Mouse (Mus musculus): Measurements from ENCODE around the gene Tlr6.

Tlr6 gene

DNA sequence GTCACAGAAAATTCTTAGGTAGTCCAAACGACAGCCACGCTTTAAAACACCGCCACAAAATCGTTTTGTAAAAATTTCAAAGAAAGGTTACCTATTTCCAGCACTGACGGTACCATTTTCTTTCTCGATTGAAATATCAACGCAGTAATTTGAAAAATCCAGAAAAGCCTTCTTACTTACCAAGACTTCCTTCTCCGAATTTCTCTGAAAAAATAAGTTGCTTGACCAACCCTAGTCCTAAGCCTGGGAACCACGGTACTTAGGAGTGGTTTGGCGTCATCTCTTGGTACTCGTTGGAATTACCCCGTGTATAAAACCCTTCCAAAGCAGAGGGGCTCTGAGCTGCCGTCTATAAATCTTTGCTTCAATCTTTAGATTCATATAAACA, at the start of gene Tlr6:
Gene Tlr6 (minus strand): TSS at position 255 of the 388 bp plus-strand sequence.
- DNase-seq, result peak; percentile 11 to 60

- DNase-seq, result peak in 1 of 2 experiments; percentile 15
Observed at GRCm38 (mm10) chr5:65006011-65006491, 46.2 kb upstream of the Tlr6 start.

- DNase-seq, result no peak
Observed at GRCm38 (mm10) chr5:65005251-65005650, 45.4 kb upstream of the Tlr6 start.

GRCm38 (mm10) chr5:65003946-65004535, 44.1 kb upstream of the Tlr6 start:
- DNase-seq, result no peak

DNA sequence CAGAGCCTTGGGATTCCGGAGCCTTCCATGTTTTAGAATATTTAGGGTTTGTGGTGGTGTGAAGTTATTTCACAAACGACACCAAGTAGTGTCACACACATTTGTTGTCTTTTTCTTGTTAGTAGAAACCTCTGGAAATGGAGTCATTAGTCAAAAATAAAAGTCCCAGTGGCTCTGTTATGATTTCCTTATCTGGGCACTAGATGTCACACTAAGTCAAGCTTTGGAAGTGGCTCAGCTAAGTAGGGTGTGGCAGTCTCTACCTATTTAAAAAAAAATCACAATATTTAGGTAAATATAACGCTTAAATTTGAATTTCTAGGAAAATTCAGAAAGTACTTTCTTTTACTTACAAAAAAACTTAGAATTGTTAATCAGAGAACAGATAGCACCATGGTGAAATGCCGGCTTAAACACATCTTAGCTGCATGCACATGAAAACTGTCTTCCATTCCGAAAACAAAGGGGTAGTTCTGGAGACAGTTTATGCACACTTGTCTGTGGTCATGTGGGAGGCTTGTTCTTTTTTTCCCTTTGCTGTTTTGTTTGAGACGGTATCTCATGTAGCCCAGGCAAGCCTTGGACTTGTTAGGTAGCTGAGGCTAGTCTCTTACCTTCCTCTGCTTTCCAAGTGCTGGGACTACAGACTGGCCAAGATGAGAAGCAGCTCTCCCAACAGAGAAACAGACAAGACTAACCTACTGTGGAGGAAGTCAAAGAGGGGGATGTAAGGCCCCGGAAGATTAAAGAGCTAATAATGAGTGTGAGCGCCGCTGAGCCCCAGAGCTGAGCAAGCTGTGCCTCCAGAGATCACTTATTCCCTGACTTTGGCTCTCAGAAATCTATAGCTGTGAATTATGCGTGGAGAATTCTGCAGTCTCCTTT, 43.3 kb upstream of the Tlr6 start:
- DNase-seq, result peak in 1 of 2 experiments; percentile 17

DNA sequence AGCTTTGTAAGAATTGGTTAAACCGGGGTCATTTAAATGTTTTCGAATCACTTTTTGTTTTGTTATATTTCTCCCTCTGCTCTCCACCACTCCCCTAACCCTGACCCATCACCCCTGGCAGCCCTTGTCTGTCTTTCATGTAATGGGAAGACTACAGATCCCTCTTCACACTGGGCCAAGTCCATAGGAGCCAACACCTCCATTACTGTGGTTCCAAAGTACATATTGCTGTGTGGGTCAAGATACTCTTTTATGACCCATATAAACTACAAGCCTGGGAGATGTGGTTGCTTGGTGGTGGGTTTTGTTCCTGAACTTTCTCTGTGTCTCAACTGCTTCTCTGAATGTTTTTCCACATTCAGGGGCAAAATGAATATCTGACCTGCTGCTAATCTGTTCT, 35.5 kb upstream of the Tlr6 start:
- DNase-seq, result no peak

DNA sequence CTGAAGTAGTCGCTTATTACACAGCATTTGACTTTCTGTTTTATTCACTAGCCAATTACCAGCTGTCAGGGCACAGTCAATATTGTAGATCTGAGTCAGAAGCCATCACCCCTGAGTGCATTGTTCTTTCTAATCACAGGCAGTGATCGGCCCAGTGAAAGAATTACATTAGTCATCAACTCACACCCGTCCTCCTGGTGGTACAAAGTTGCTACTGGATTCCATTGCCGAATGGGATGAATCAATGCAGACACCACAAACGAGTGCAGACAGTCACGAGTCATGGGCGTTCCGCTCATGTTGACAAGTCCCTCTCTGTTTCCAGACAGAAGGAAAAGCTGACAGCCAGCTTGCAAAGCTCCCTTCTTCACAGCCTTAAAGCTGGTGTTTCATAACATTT, 32.6 kb upstream of the Tlr6 start:
- DNase-seq, result no peak

DNA sequence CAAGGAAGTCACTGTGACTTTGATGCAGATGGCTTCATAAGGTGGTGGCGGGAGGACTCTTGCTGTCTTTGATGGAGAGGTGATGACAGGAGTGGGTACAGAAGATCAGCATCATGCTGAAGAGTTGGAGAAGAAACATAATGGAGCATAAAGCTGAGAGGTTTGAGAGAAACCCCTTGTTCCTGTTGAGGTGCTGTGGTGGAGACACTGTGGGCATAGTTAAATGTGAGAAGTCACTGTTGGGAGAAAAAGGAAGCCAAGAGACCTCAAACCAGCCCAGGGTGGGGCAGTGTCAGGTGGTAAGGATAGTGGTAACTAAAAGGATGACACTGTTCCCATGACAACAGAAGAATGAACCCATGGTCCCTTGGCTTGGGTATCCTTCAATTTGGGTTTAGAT, 30.0 kb upstream of the Tlr6 start:
- DNase-seq, result no peak

DNA sequence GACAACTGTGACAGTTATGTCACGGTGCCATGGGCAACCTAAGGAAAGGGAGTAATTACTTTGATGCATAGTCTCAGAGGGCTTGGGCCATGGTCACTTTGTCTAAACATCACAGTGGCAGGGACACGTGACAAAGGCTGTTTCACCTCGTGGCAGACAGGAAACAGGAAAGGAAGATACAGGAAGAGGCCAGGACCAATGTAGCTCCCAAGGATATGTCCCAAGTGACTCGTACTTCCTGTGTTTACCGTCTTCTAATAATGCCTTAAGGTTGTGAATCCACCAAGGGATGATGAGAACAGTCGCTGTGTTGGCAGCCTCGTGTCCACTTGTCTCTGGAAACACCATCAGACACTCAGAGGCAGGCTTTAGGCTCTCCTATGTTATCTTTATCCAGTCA, 26.1 kb upstream of the Tlr6 start:
- no peak for DNase-seq

GRCm38 (mm10) chr5:64977128-64977527, 17.2 kb upstream of the Tlr6 start:
- DNase-seq, result no peak

GRCm38 (mm10) chr5:64975121-64975520, 15.2 kb upstream of the Tlr6 start:
- no peak for DNase-seq

DNA sequence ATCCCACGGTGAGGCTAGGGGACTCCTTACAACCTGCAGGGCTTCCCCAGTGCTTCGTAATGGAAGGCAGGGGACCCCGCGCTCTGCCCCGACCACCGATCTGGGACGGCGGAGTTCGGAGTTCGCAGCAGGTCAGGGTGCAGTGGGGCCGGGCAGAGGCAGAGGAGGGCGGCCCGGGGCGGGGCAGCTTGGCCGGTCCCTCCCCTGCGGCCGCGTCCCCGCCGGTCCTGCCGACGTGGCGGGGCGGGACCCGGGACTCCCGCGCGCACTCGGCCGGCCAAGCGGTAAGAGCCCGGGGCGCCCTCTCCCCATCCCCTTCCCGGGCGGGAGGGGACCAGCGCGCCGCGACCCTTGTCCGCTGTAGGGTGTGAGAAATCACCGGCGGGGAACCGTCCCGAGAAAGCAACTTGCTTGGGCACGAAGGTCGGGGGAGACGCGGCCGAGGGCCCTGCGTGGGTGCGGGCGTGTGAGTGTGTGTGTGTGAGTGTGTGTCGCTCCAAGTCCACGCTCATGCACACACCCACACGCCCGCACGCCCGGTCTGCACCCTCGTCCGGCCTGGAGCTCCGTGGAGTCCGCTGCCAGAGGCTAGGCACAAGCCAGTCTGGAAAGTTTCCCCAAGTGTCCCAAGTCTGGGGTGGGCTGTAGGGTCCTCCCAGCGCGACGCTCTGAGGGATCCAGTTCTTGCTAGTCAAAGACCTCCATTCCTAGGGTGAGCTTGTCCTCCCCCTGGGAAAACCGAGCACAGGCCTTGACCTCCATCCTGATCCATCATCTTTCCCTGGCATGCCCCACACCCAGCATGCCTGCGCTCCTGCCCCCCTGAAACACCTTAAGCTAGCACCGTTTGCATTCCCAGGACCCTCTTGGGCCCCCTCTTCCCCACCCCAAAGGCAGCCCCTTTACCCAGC, 10.2 kb upstream of the Tlr6 start, which contains the start of gene Fam114a1:
Gene Fam114a1 (plus strand): TSS at position 211 of the 911 bp plus-strand sequence.
- DNase-seq, result peak; percentile 11 to 52

GRCm38 (mm10) chr5:64968961-64969860, 9.3 kb upstream of the Tlr6 start:
- DNase-seq, result peak in 1 of 2 experiments; percentile 5

GRCm38 (mm10) chr5:64963735-64964134, 3.8 kb upstream of the Tlr6 start:
- no peak for DNase-seq

- DNase-seq, result no peak
Observed at GRCm38 (mm10) chr5:64963271-64963670, 3.4 kb upstream of the Tlr6 start.

DNA sequence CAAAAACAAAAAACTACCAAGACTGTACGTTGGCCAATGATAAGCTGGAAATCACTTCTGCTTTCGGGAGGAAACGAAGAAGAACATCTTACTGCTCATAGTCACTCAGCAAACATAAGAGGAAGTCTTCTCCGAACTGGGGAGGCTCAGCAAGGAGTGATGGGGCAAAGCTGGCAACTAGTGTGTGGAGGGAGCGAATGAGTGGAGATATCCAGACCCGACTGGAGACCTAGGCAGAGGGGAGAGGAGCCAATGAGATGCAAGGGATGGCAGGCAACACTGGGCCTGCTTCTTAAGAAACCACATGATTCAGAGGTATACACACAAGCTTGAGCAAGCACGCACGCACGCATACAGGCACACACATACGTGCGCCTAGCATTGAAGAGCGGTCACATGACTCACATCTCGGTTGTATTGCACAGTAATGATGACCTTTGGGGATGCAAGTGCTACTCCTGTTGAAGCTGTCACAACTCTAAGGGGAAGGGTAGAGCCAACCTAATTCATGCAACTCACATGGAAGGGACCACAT, 1.0 kb upstream of the Tlr6 start:
- no peak for DNase-seq

GRCm38 (mm10) chr5:64958991-64959842, 680 bp downstream of the Tlr6 start:
- DNase-seq, result no peak

DNA sequence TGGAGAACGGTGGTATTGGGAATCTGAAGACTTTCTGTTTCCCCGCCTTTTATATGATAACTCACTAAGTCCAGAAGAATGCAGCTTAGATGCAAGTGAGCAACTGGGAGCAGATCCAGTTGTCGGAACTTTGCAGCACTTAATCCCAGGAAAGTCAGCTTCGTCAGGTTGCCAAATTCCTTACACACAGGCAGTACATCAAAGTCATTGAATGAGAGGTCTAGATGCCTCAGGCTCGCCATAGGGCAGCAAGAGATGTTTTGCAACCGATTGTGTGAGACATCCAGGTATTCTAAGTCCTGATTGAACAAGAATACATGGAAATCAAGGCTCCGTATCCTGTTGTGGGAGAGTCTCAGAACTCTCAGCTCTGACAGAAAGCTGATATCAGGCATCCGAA, 5.0 kb downstream of the Tlr6 start:
- DNase-seq, result no peak

GRCm38 (mm10) chr5:64951486-64951885, 8.4 kb downstream of the Tlr6 start:
- DNase-seq, result no peak

DNA sequence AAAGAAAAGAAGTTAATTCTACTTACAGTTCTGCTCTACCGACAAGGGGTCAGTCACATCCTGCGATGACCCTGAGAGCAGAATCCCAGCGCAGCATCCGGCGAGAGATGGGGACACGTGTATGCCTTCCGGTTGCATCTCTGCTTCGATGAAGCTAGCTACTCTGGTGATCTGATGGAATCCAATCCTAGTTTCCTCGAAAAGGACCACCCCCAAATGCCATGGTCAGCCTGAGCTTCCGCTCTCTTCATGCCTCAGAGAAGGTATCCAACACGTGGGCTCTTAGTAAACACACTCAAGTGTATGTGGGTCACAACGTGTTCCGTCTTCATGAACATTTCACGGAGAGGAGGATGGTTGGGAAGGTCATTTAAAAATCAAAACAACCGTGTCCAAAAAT, 27.1 kb downstream of the Tlr6 start:
- DNase-seq, result no peak

DNA sequence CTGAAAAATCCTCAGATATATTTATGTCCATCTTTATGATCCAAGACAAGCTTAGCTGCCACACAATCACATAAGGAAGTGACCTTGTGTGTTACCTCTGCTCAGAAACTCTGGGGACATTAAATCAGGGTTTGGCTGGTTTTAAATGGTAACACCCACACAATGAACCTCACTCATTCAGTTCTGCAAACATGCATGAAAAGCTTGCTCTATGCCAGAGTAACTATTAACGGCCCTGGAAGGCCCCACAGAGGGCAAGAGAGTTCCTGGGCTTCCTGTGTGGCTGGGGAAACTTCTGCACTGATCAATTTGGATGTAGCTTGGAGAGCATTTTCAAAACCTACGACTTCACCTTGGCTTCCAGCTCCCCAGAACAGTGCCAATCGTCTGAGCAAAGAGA, 27.7 kb downstream of the Tlr6 start:
- no peak for DNase-seq

Measured in cerebellum, postnatal 25 days (tissue).